Mouse (Mus musculus): ENCODE results near the gene Cd300a. TPM values are rescaled to one million over a fixed set of nuclear protein-coding genes. Genes with fewer than 3 reads are reported as not detected.

The Cd300a gene
- polyA plus RNA-seq, 1 experiment from 2014 or later = 1.7 TPM

DNA sequence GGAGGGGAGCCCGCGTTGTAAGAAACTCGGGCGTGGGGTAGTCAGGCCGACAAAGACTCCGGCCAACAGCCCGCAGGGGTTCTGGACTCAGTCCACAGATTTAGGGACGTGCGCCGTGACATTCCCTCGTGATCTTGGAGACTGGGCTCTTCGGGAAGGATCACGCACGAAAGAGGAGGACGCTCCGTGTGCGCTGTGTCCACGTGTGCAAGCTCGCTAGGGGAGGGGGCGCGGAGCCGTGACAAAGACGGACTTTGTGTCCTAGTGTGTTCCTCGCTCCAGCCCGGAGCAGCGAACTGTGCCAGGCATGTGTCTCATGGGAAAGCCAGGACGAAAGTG lies 38.6 kb upstream of the Cd300a start:
- Histone ChIP-seq H3K9me3 (ENCODE audit: control insufficient read depth, low read length) (no peaks in the 10 kb centered on the region), H3K27me3 (ENCODE audit: control insufficient read depth, insufficient read depth, low read length) (peaks cover 50% of the 10 kb centered on the region), H3K36me3 (ENCODE audit: control insufficient read depth, insufficient read depth, low read length) (no peaks in the 10 kb centered on the region), H3K27ac (replicated peaks; ENCODE audit: low read depth, low read length) (no peak overlapping the region), H3K4me1 (ENCODE audit: control insufficient read depth, insufficient read depth, low read length) (peaks cover 17% of the 10 kb centered on the region), H3K9ac (replicated peaks; ENCODE audit: low read length) (peak overlapping the region; percentile 51), H3K4me2 (ENCODE audit: low read length) (peak overlapping the region; percentile 97), H3K4me3 (replicated peaks; ENCODE audit: low read depth, low read length) (peak overlapping the region; percentile 52)
- DNase-seq = peak; percentile 61
- under 1% methylated on average over 27 of the region's 27 CpGs for WGBS
- ATAC-seq (ENCODE audit: low FRiP score, low TSS enrichment) = no peak

DNA sequence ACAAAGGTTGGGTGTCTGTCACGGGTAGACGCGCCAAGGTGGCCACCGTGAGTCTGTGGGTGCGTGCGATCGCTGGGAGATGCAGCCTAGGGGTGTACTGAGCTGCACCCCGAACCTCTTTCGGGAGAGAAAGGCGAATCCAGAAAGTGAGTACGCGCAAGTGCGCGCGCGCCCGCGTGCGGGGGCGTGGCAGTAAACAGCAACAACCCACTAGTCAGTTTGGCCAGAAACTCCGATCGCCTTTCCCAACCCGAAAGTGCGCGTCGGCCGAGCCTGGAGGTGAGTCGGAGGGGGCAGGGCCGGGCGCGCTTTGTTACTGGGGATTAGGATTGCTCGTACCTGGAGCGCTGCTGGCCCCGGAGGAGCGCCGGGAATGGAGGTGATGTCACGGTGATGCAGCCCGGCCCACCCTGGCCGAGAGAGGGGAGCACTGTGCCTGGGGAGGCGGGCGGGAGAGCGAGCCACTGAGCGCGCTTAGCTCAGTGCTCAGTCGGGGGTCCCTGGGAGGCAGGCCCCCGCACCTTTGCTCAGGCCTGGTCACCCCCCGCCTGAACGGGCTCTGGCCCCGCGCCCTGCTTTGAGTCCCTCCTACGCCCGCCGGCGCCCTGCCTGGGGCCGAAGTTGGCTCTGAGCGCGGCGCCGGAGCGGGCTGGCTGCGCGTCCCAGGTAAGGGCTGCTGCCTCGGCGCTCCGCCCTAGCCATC lies 38.1 kb upstream of the Cd300a start:
- H3K27me3 ChIP-seq (ENCODE audit: control insufficient read depth, insufficient read depth, low read length) = peaks cover 50% of the 10 kb centered on the region
- peak overlapping the region; percentile 97 for H3K4me2 ChIP-seq (ENCODE audit: low read length)
- peaks cover 17% of the 10 kb centered on the region for H3K4me1 ChIP-seq (ENCODE audit: control insufficient read depth, insufficient read depth, low read length)
- H3K36me3 ChIP-seq (ENCODE audit: control insufficient read depth, insufficient read depth, low read length) = no peaks in the 10 kb centered on the region
- WGBS = under 1% methylated on average over 65 of the region's 65 CpGs
- no peak overlapping the region for H3K27ac ChIP-seq (replicated peaks; ENCODE audit: low read depth, low read length)
- H3K9me3 ChIP-seq (ENCODE audit: control insufficient read depth, low read length) = no peaks in the 10 kb centered on the region
- DNase-seq = peak; percentile 75
- peak overlapping the region; percentile 51 for H3K9ac ChIP-seq (replicated peaks; ENCODE audit: low read length)
- H3K4me3 ChIP-seq (replicated peaks; ENCODE audit: low read depth, low read length) = peak overlapping the region; percentile 52
- ATAC-seq (ENCODE audit: low FRiP score, low TSS enrichment) = no peak

DNA sequence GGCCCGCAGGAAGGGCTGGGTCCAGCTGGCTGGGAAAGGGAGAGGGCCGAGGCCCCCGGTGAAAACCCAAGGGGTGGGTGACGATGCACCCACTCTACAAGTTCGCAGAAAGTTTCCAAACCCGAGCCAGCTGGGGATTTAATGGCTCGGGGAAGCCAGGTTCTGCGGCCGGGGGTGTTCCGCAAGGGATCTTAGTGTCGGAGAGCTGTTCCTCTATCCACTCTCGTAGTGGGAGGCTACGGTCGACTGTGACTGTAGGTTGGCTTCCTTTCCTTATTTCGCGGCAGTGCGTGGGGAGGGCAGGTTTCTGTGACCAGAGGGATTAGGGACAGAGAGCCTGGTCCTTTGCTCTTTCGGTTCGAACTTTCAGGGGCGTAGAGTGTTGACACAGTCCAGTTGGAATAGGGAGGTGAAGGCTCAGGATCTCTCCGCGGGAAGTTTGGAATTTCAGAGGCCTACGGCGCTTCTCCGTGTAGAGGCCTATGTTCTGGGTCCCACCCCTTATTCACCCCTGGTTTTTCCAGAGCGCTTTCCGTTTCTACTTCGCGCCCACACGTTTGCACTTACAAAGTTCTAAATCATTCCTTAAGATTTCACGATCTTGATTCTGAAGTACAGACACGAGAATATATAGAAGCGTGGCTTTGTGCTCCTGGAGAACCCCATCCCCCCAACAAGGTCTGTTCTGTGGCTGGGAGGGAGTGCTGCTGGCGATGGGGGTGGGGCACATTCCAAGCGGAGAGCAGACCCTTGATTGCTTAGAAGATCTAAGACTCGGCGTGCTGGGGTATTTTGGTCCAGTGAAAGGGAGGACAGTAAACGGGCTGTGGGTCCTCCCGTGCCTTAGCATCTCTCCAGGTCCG lies 37.3 kb upstream of the Cd300a start:
- Histone ChIP-seq H3K4me1 (ENCODE audit: control insufficient read depth, insufficient read depth, low read length) (peaks cover 17% of the 10 kb centered on the region), H3K27ac (replicated peaks; ENCODE audit: low read depth, low read length) (no peak overlapping the region), H3K4me2 (ENCODE audit: low read length) (peak overlapping the region; percentile 97), H3K9me3 (ENCODE audit: control insufficient read depth, low read length) (no peaks in the 10 kb centered on the region), H3K36me3 (ENCODE audit: control insufficient read depth, insufficient read depth, low read length) (no peaks in the 10 kb centered on the region), H3K27me3 (ENCODE audit: control insufficient read depth, insufficient read depth, low read length) (peaks cover 50% of the 10 kb centered on the region), H3K4me3 (replicated peaks; ENCODE audit: low read depth, low read length) (peak overlapping the region; percentile 52), H3K9ac (replicated peaks; ENCODE audit: low read length) (peak overlapping the region; percentile 51)
- peak; percentile 29 for DNase-seq
- WGBS = 2% methylated on average over 40 of the region's 40 CpGs
- no peak for ATAC-seq (ENCODE audit: low FRiP score, low TSS enrichment)

- H3K4me2 ChIP-seq (ENCODE audit: low read length) = peak overlapping the region; percentile 97
- no peaks in the 10 kb centered on the region for H3K9me3 ChIP-seq (ENCODE audit: control insufficient read depth, low read length)
- H3K4me3 ChIP-seq (replicated peaks; ENCODE audit: low read depth, low read length) = no peak overlapping the region
- no peak for ATAC-seq (ENCODE audit: low FRiP score, low TSS enrichment)
- no peaks in the 10 kb centered on the region for H3K36me3 ChIP-seq (ENCODE audit: control insufficient read depth, insufficient read depth, low read length)
- no peak overlapping the region for H3K9ac ChIP-seq (replicated peaks; ENCODE audit: low read length)
- no peak overlapping the region for H3K27ac ChIP-seq (replicated peaks; ENCODE audit: low read depth, low read length)
- WGBS = 17% methylated on average over 7 of the region's 7 CpGs
- peaks cover 17% of the 10 kb centered on the region for H3K4me1 ChIP-seq (ENCODE audit: control insufficient read depth, insufficient read depth, low read length)
- no peak for DNase-seq
- H3K27me3 ChIP-seq (ENCODE audit: control insufficient read depth, insufficient read depth, low read length) = peaks cover 50% of the 10 kb centered on the region
Measured at GRCm38 (mm10) chr11:114853174-114853838, 36.5 kb upstream of the Cd300a start.

DNA sequence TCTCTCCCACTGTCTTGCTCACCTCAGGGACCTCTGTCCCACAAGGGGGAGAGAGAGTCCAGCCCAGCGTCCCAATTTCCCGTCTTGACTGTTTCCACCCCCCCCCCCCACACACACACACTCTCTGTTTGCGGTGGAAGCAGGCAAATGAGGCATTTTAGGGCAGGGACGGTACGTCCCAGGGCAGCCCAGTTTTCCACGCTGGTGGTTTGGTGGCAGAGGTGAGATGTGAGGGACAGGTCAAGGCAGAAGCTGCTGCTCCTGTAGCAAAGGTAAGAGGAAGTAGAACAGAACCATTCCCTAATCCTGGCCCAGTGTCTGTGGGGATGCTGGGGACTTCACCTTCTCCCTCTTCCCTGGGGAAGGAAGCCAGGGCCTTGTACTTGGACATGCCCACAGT lies 35.3 kb upstream of the Cd300a start:
- WGBS = 80% methylated on average over 6 of the region's 6 CpGs
- Histone ChIP-seq H3K9ac (replicated peaks; ENCODE audit: low read length) (no peak overlapping the region), H3K27me3 (ENCODE audit: control insufficient read depth, insufficient read depth, low read length) (peaks cover 42% of the 10 kb centered on the region)

GRCm38 (mm10) chr11:114856125-114856524 lies 33.7 kb upstream of the Cd300a start:
- ATAC-seq (ENCODE audit: low FRiP score, low TSS enrichment) (no peak), DNase-seq (no peak)
- Histone ChIP-seq H3K4me2 (ENCODE audit: low read length) (no peak overlapping the region), H3K9me3 (ENCODE audit: control insufficient read depth, low read length) (no peaks in the 10 kb centered on the region), H3K4me3 (replicated peaks; ENCODE audit: low read depth, low read length) (no peak overlapping the region), H3K27me3 (ENCODE audit: control insufficient read depth, insufficient read depth, low read length) (peaks cover 27% of the 10 kb centered on the region), H3K36me3 (ENCODE audit: control insufficient read depth, insufficient read depth, low read length) (no peaks in the 10 kb centered on the region), H3K9ac (replicated peaks; ENCODE audit: low read length) (no peak overlapping the region), H3K27ac (replicated peaks; ENCODE audit: low read depth, low read length) (no peak overlapping the region), H3K4me1 (ENCODE audit: control insufficient read depth, insufficient read depth, low read length) (peaks cover 11% of the 10 kb centered on the region)
- WGBS = 91% methylated on average over 5 of the region's 5 CpGs

More for the DNA sequence above, 35.3 kb upstream of the Cd300a start:
- Histone ChIP-seq H3K36me3 (ENCODE audit: control insufficient read depth, insufficient read depth, low read length) (no peaks in the 10 kb centered on the region), H3K4me2 (ENCODE audit: low read length) (no peak overlapping the region), H3K4me1 (ENCODE audit: control insufficient read depth, insufficient read depth, low read length) (peaks cover 17% of the 10 kb centered on the region), H3K27ac (replicated peaks; ENCODE audit: low read depth, low read length) (no peak overlapping the region), H3K9me3 (ENCODE audit: control insufficient read depth, low read length) (no peaks in the 10 kb centered on the region), H3K4me3 (replicated peaks; ENCODE audit: low read depth, low read length) (no peak overlapping the region)
- ATAC-seq (ENCODE audit: low FRiP score, low TSS enrichment) = no peak
- no peak for DNase-seq

DNA sequence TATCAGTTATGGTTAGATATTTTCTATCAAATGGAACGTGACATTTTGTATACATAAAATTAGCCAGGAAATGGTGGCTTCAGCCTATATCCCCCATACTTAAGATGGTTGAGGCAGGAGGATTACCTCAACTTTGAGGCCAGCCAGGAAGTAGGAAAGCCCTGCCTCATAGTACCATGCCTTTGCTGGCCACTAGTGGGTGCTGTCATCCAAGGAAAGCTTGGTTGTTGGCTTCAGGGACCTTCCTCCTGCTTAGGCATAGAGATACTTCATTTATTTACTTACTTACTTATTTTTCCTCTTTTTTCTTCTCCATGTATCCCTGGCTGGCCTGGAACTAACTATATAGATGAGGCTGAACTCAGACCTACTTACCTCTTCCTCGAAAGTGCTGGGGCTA lies 31.2 kb upstream of the Cd300a start:
- no peaks in the 10 kb centered on the region for H3K36me3 ChIP-seq (ENCODE audit: control insufficient read depth, insufficient read depth, low read length)
- no peak overlapping the region for H3K4me3 ChIP-seq (replicated peaks; ENCODE audit: low read depth, low read length)
- no peaks in the 10 kb centered on the region for H3K4me1 ChIP-seq (ENCODE audit: control insufficient read depth, insufficient read depth, low read length)
- ATAC-seq (ENCODE audit: low FRiP score, low TSS enrichment) (no peak), DNase-seq (no peak)
- H3K27me3 ChIP-seq (ENCODE audit: control insufficient read depth, insufficient read depth, low read length) = peaks cover 2% of the 10 kb centered on the region; the same call in 1 of the 2 replicates
- no peak overlapping the region for H3K27ac ChIP-seq (replicated peaks; ENCODE audit: low read depth, low read length)
- H3K9me3 ChIP-seq (ENCODE audit: control insufficient read depth, low read length) = no peaks in the 10 kb centered on the region
- H3K9ac ChIP-seq (replicated peaks; ENCODE audit: low read length) = no peak overlapping the region
- 98% methylated on average over 2 of the region's 2 CpGs for WGBS
- no peak overlapping the region for H3K4me2 ChIP-seq (ENCODE audit: low read length)

DNA sequence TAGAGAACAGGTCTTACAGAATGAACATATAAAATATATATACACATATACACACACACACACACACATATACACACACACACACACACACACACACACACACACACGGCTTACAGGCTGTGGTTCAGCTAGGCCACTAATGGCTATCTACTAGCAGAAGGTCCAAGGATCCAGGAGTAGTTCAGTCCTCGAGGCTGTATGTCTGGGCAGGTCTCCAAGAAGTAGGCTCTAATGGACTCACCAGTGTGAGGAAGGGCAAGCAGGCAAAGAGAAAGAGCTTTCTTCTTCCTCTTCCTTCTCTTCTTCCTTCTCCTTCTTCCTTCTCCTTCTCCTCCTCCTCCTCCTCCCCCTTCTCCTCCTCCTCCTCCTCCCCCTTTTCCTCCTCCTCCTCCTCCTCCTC lies 28.8 kb upstream of the Cd300a start:
- H3K36me3 ChIP-seq (ENCODE audit: control insufficient read depth, insufficient read depth, low read length) = no peaks in the 10 kb centered on the region
- no peaks in the 10 kb centered on the region for H3K9me3 ChIP-seq (ENCODE audit: control insufficient read depth, low read length)
- H3K4me3 ChIP-seq (replicated peaks; ENCODE audit: low read depth, low read length) = no peak overlapping the region
- no peak overlapping the region for H3K27ac ChIP-seq (replicated peaks; ENCODE audit: low read depth, low read length)
- no peak overlapping the region for H3K4me2 ChIP-seq (ENCODE audit: low read length)
- no peaks in the 10 kb centered on the region for H3K4me1 ChIP-seq (ENCODE audit: control insufficient read depth, insufficient read depth, low read length)
- 97% methylated on average over 2 of the region's 2 CpGs for WGBS
- ATAC-seq (ENCODE audit: low FRiP score, low TSS enrichment) (no peak), DNase-seq (no peak)
- H3K27me3 ChIP-seq (ENCODE audit: control insufficient read depth, insufficient read depth, low read length) = no peaks in the 10 kb centered on the region
- H3K9ac ChIP-seq (replicated peaks; ENCODE audit: low read length) = no peak overlapping the region

Data from midbrain, embryonic 14.5 days (tissue).